Mouse (Mus musculus) CD4-positive, CD25-positive, alpha-beta regulatory T cell, adult 2 months (primary cell): ENCODE measurements at regions not wholly inside any gene's neighbourhood (a gene's known extent, or its start where the extent isn't known, plus 50 kb on each side); places are given as distances from the start of the nearest gene placed in this dataset.
A peak's percentile ranks its signal among the peaks of the same experiment; 100 is the strongest.

Source experiments
- DNase-seq: peaks from one replicate; pipeline ENCODE4 v3.0.0-alpha.2; 2012; ENCODE audit warnings: low read depth, low spot score

DNA sequence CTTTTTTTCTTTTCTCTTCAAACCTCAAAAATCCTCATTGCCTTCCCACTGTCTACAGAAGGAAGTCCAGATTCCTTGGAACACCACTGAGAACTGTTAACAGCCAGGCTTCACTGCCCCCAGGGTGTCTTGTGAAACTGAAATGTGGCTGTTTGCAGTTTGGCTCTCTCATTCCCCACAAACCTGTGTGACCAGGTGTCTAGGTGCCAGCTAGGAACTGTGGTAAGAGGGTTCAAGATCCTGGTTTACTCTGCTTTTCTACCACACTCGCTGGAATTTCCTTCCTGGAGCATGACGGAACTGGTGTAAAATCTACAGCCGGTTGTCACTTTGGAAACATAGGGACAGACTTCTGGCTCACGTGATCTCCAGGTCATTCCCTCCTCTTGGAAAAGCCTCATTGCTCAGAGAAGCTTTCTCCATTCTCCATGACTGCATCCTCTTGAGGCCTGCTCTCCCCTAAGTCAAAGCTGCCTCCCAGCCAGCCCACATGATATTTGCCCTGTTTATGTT lies 660.2 kb downstream of the Zfp706 start:
- DNase-seq: no peak

DNA sequence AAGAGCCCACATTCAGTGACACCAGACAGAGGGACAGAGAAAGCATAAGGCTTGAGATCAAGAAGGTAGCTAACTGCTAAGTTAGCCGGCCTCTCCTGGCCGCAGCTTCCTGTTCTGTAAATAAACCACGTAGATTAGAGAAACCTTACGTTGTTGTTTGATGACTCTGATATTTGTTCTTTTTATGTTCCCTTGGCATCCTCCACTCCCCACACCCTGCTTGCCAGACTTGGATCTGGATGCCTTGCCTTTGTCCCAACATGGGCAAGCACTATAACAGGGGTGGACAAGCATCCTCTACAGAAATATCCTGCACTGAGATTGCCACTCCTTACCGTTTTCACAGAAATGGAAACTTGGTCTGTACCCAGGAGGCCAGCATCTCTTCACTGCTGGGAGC lies 661.4 kb downstream of the Zfp706 start:
- peak; percentile 86 for DNase-seq

DNA sequence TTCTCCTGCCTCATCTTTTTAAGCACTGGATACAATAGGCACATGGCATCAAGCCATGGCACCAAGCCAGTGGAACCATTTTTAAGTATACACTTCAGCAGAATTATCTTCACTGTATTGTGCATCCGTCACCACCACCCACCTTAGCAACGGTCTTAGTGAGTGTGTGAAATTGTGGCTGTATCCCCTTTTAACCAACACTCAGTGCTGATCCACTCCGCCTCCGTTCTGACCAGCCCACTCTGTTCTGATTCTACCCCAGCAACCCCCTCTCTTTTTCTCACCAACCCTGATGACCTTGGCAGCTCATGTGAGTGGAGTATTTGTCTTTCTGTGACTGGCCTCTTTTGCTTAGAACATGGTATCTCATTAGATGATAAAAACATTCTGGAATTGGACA lies 662.2 kb downstream of the Zfp706 start:
- no peak for DNase-seq

DNA sequence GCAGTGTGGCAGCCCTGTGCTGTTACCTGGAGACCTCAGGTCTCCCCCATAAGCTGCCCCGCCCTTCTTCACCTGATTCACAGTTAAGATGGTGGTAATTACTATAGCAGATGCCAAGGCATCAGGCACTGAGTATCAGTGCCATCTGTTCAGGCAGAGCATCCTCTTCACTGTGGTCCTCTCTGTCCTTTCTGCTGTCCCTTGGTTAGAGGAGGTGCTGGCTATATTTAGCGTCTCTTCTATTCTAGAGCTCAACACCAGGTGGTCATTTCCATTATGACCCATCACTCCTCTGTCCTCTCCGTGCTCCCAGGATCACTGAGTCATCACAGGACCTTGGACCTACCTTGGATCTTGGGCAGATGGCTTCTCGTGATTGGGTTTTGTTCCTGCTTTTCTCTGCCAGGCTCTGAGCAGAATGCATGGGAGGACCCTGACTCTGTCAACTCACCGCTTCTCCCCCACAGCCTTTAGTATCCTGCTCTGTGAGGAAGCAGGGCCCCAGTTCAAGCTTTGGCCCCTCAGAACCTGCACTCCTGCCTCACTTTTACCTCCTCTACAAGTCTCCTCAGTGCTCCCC lies 667.5 kb downstream of the Zfp706 start:
- DNase-seq: no peak

GRCm38 (mm10) chr15:36338766-36339165 lies 668.8 kb downstream of the Zfp706 start:
- DNase-seq: no peak

- peak; percentile 70 for DNase-seq
Observed at GRCm38 (mm10) chr15:36336857-36337256, 670.7 kb downstream of the Zfp706 start.

GRCm38 (mm10) chr15:36335116-36335515 lies 672.5 kb downstream of the Zfp706 start:
- DNase-seq: no peak

DNA sequence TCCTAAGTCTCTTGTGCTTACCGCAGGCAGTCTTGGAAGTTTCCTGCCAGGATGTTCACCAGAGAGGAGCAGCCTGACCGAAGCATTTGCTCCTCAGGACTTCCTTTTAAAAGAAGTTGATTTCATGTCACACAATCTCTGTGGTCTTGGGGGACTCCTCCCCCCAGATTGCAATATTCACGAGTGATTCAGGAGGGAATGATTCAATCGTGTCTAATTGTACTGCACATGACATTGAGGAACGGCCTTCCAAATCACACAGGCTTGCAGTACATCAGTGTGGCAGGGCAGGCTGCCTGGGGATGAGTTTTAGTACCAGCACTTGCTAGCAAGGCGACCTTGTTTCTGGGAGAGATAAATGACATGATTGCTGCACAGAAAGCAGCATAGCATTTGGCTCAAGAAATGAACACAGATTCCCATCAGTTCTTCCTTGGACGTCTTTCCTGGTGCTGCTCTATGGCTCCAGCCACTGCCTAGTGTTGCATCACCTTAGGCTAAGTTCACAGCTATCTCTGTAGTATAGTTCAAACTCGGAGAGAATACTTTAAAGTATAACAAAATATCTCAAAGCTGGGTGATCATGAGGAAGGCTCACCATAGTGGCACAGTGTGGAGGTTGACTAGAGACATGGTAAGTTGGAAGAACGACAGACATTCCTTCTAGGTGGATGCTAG lies 673.0 kb downstream of the Zfp706 start:
- no peak for DNase-seq

DNA sequence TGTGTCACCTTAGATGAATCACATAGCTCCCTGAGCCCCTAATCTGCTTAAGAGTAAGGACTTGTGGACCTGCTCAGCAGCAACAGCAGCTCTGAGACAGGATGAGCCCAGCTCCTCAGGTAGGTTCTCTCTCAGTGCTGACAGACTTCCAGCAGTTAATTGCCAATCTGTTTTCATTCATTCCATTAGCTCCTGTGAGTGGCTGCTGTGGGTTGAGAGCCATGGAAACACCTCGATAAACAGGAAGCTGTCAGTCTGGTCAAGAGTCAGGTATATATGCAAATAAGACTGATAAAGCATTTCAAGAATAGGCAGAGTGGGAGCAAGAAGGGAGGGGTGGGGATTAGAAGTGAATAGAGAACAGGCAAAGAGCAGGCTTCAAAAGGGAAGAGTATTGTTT lies 673.7 kb downstream of the Zfp706 start:
- peak; percentile 35 for DNase-seq

- DNase-seq: no peak
Observed at GRCm38 (mm10) chr15:36333265-36333664, 674.3 kb downstream of the Zfp706 start.
